Comparison of ENCODE assay signal across 28 mouse cellular contexts in the genomic region with DNA sequence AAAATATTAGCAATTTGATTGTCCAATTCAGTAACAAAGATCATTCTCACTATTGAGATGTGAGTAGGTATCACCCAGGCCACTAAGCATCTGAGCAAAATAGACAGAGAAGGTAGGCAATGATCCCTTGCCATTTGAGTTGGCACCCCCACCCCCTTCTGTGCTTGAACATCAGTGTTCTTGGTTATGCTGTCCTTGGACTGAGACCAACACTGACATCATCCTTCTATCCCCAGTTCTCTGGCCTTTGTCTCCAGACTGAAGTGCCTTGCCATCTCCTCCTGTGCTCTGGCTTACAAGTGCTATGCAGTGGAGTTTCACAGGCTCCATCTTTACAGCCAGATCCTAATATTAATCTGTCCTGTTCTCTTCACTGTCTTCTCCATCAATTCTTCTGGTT. TPM values are rescaled to one million over a fixed set of nuclear protein-coding genes. Genes with fewer than 3 reads are reported as not detected.
DNase-seq lines count a peak whose midpoint lies in the region; ATAC-seq and TF ChIP-seq lines count a peak whose summit lies in the region.
"Had no signal": no experiment of that assay in that cellular context is flagged by ENCODE, and none has a peak within 500 bp of the region (broad histone marks: within the 10 kb centered on the region; RNA-seq: fewer than 3 reads in every experiment).

No protein-coding gene starts in this region.

- TF ChIP-seq CTCF in stomach, postnatal 0 days (IDR thresholded peaks at IDR 0.05; ENCODE audit: low read depth), result no peak

- no peak overlapping the region for H3K4me3 ChIP-seq in stomach, postnatal 0 days (ENCODE audit: low read depth, low read length)
- H3K4me3 ChIP-seq: gastrocnemius, adult 2 months; hindbrain, embryonic 12.5 days; hindbrain, embryonic 15.5 days had no signal

- no peaks in the 10 kb centered on the region for H3K9me3 ChIP-seq in stomach, postnatal 0 days (ENCODE audit: control insufficient read depth, low read length)
- H3K9me3 ChIP-seq: hindbrain, embryonic 12.5 days; hindbrain, embryonic 15.5 days had no signal

- H3K9ac ChIP-seq in stomach, postnatal 0 days (ENCODE audit: low read length), result no peak overlapping the region
- H3K9ac ChIP-seq: forebrain, postnatal 0 days; hindbrain, embryonic 12.5 days; hindbrain, embryonic 15.5 days had no signal

- no peak overlapping the region for H3K27ac ChIP-seq in stomach, postnatal 0 days (replicated peaks)
- H3K27ac ChIP-seq: gastrocnemius, adult 2 months; hindbrain, embryonic 12.5 days; hindbrain, embryonic 15.5 days had no signal

- H3K27me3 ChIP-seq in stomach, postnatal 0 days (ENCODE audit: control insufficient read depth, insufficient read depth, low read length), result no peaks in the 10 kb centered on the region
- H3K27me3 ChIP-seq: hindbrain, embryonic 12.5 days; hindbrain, embryonic 15.5 days had no signal

- no peak for TF ChIP-seq EP300 in stomach, postnatal 0 days (optimal IDR thresholded peaks at IDR 0.05)

- H3K36me3 ChIP-seq in stomach, postnatal 0 days (ENCODE audit: control insufficient read depth, insufficient read depth, low read length), result no peaks in the 10 kb centered on the region
- H3K36me3 ChIP-seq: hindbrain, embryonic 12.5 days; hindbrain, embryonic 15.5 days had no signal

- ATAC-seq in stomach, postnatal 0 days (ENCODE audit: low FRiP score, low TSS enrichment), result no peak
- ATAC-seq: forebrain, embryonic 14.5 days; forebrain, postnatal 0 days; intestine, postnatal 0 days had no signal

- no peak overlapping the region for H3K4me2 ChIP-seq in stomach, postnatal 0 days (replicated peaks; ENCODE audit: low read depth)
- H3K4me2 ChIP-seq: heart, embryonic 11.5 days; hindbrain, embryonic 12.5 days; hindbrain, embryonic 15.5 days had no signal

- peak; percentile 41 to 72 for DNase-seq in adrenal gland, adult (ENCODE audit: inconsistent age in 2 of 2, low spot score in 1 of 2)
- no peak for DNase-seq in adrenal gland, postnatal 4 days (ENCODE audit: low spot score in 2 of 2)
- peak; percentile 53 for DNase-seq in adrenal gland, adult 2 months
- DNase-seq in adrenal gland, postnatal 14 days, result peak; percentile 9
- no peak for DNase-seq in right cerebral cortex, adult 18-20 months
- DNase-seq in stomach, postnatal 0 days (ENCODE audit: low spot score), result no peak
- DNase-seq: cerebellum, adult 18-20 months; cerebellum, adult 9-11 months; forebrain, postnatal 0 days; gastrocnemius, adult 2 months; gastrocnemius, postnatal 14 days; heart, adult 11 months; kidney, adult 2 months had no signal

- H3K4me1 ChIP-seq in stomach, postnatal 0 days (replicated peaks; ENCODE audit: control insufficient read depth, insufficient read depth), result no peaks in the 10 kb centered on the region
- H3K4me1 ChIP-seq: hindbrain, embryonic 12.5 days; hindbrain, embryonic 15.5 days had no signal

RNA-seq across cellular contexts. Expression of a gene that starts 37.6 kb away (rescaled TPM):
- not detected for total RNA-seq in adrenal gland, postnatal 4 days (2021)
- not detected for total RNA-seq in adrenal gland, adult 2 months (2021)
- not detected in 2 replicates for polyA plus RNA-seq in adrenal gland, adult 2 months (2012; rRNA removed)
- total RNA-seq in adrenal gland, postnatal 14 days (2021), result not detected in 2 replicates
- polyA plus RNA-seq in stomach, postnatal 0 days (2015; fragmentation: Nextera tagmentation; extraction: Ambion mirVana), result not detected in 2 replicates
- total RNA-seq: gastrocnemius, adult 2 months; gastrocnemius, postnatal 14 days; gastrocnemius, postnatal 4 days; heart, adult 8-10 months; heart, postnatal 25 days; hematopoietic stem cell, adult 5-6 weeks had no signal
- polyA plus RNA-seq: embryonic facial prominence, embryonic 11.5 days; embryonic facial prominence, embryonic 14.5 days; heart, embryonic 11.5 days; heart, embryonic 14.5 days; heart, postnatal 0 days; hindbrain, embryonic 12.5 days; intestine, embryonic 14.5 days; intestine, postnatal 0 days; kidney, adult 2 months had no signal

RNA-seq across cellular contexts. Expression of a gene that starts 39.0 kb away (rescaled TPM):
- 1 to 10 TPM in 1 of 2 experiments, under 1 TPM in 1; 0.98 to 2.2 TPM for total RNA-seq in adrenal gland, postnatal 4 days (2021)
- total RNA-seq in adrenal gland, adult 2 months (2021), result 1 to 10 TPM in 1 of 2 experiments, under 1 TPM in 1; 0.66 to 2.0 TPM
- 0.13 and 0.39 TPM in 2 replicates for polyA plus RNA-seq in adrenal gland, adult 2 months (2012; rRNA removed)
- total RNA-seq in adrenal gland, postnatal 14 days (2021), result 0.71 and 1.2 TPM in 2 replicates
- 1.3 TPM in 2 replicates for polyA plus RNA-seq in stomach, postnatal 0 days (2015; fragmentation: Nextera tagmentation; extraction: Ambion mirVana)
- total RNA-seq: ES-E14; gastrocnemius, adult 2 months; gastrocnemius, postnatal 14 days; hematopoietic stem cell, adult 5-6 weeks had no signal
- polyA plus RNA-seq: kidney, adult 2 months had no signal

Comparison
In these comparisons a context has a peak if more than half of its experiments do, and no peak if none do; other contexts are left out.
1. DNase-seq: peak in adrenal gland, adult (2 of 2), adrenal gland, adult 2 months (single experiment) and adrenal gland, postnatal 14 days (single experiment); none in adrenal gland, postnatal 4 days (0 of 2), right cerebral cortex, adult 18-20 months (single experiment) and stomach, postnatal 0 days (single experiment).